Mouse (Mus musculus): Measurements from ENCODE around the gene Myadml2. TPM values are rescaled to one million over a fixed set of nuclear protein-coding genes. Genes with fewer than 3 reads are reported as not detected.
A peak's percentile ranks its signal among the peaks of the same experiment; 100 is the strongest.

Gene Myadml2
- polyA plus RNA-seq, 1 experiment, result 4.6 TPM

GRCm38 (mm10) chr11:120598990-120599549, 48.9 kb downstream of the Myadml2 start:
- TF ChIP-seq MYOG (IDR thresholded peaks at IDR 0.05; ENCODE audit: control insufficient read depth in 1 of 3, insufficient read depth in 1 of 3, insufficient read length in 2 of 3, low read depth in 2 of 3) (no peak), USF1 (IDR thresholded peaks at IDR 0.05; ENCODE audit: low read depth) (no peak), MAX (IDR thresholded peaks at IDR 0.05; ENCODE audit: low read depth) (no peak)
- Histone ChIP-seq H3ac (ENCODE audit: control insufficient read depth, insufficient read length) (peak overlapping the region; percentile 83), H3K4me2 (ENCODE audit: low read depth) (peak overlapping the region; percentile 100)

DNA sequence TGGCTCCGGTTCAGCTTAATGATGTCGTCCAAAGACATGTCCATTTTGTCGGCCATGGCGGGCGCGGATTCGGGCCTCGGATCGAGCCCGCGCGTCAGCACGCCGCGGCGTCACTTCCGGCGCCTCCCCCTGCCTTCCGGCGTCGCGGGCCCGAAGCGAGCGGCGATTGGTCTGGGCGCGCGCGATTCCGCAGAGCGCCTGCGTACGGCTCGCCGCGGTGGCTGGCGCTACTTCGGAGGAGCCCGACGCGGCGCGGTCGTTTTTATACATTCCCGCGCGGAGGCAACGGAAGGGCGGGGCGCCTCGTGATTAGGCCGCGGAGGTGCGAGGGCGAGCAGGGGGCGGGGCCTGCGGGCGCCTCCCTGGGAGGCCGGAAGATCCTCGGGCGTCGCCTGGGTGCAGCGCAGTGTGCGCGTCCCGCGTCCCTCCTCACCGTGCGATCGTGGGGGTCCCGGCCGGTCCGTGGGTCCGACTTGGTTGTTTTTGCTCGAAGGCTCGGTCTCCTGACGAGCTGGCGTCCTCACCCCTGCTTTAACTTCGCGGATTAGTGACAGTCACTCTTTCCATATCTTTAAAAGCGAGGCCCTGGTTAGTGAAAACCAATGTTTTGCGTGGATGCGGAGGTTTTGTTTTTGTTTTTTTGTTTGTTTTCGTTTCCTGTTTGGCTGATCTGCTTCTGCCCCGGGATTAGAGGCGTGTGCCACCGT, 49.5 kb downstream of the Myadml2 start, which contains the start of the genes Alyref and Anapc11:
Gene Alyref, minus strand, starts transcription at position 83 of the 707 bp plus-strand sequence.
Gene Anapc11, plus strand, starts transcription at position 139 of the 707 bp plus-strand sequence.
- TF ChIP-seq CEBPB (IDR thresholded peaks at IDR 0.05; ENCODE audit: insufficient read depth, poor library complexity, severe bottlenecking), result no peak
- TF ChIP-seq REST (IDR thresholded peaks at IDR 0.05; ENCODE audit: insufficient read depth, insufficient read length), result peak; percentile 40
- TF ChIP-seq TCF12 (IDR thresholded peaks at IDR 0.05; ENCODE audit: insufficient read depth, poor library complexity, severe bottlenecking), result no peak
- TF ChIP-seq E2F4 (IDR thresholded peaks at IDR 0.05; ENCODE audit: insufficient read depth), result peak; percentile 91
- TF ChIP-seq POLR2A (IDR thresholded peaks at IDR 0.05; ENCODE audit: insufficient read length, low read depth), result peak; percentile 96
- peak; percentile 87 for TF ChIP-seq MAX (IDR thresholded peaks at IDR 0.05; ENCODE audit: low read depth)
- peak; percentile 99 for TF ChIP-seq POLR2AphosphoS2 (IDR thresholded peaks at IDR 0.05; ENCODE audit: insufficient read length, low read depth)
- TF ChIP-seq TCF3 (IDR thresholded peaks at IDR 0.05; ENCODE audit: insufficient read length, low read depth), result no peak
- no peak for TF ChIP-seq MYOD1 (IDR thresholded peaks at IDR 0.05; ENCODE audit: control insufficient read depth in 1 of 3, insufficient read length in 2 of 3, low read depth in 2 of 3)
- TF ChIP-seq MYOG (IDR thresholded peaks at IDR 0.05; ENCODE audit: control insufficient read depth in 1 of 3, insufficient read depth in 1 of 3, insufficient read length in 2 of 3, low read depth in 2 of 3), result peak in 1 of 3 experiments; percentile 22
- peak; percentile 60 for TF ChIP-seq SRF (IDR thresholded peaks at IDR 0.05; ENCODE audit: control insufficient read depth, insufficient read length, low read depth)
- TF ChIP-seq USF1 (IDR thresholded peaks at IDR 0.05; ENCODE audit: low read depth), result no peak
- Histone ChIP-seq H3K27me3 (ENCODE audit: control insufficient read depth, insufficient read depth, insufficient read length) (no peaks in the 10 kb centered on the region), H3ac (ENCODE audit: control insufficient read depth, insufficient read length) (peak within 1 kb of the TSS; percentile 83), H3K79me2 (ENCODE audit: control insufficient read depth, insufficient read depth) (peaks cover 62% of the 10 kb centered on the region), H3K4me2 (ENCODE audit: low read depth) (peak within 1 kb of the TSS; percentile 100), H3K4me3 (peak within 1 kb of the TSS; percentile 57), H3K36me3 (ENCODE audit: control insufficient read depth, insufficient read depth) (peaks cover 43% of the 10 kb centered on the region)

More at GRCm38 (mm10) chr11:120598990-120599549, 48.9 kb downstream of the Myadml2 start:
- Histone ChIP-seq H3K36me3 (ENCODE audit: control insufficient read depth, insufficient read depth) (peaks cover 36% of the 10 kb centered on the region), H3K4me3 (peak overlapping the region; percentile 57), H3K27me3 (ENCODE audit: control insufficient read depth, insufficient read depth, insufficient read length) (no peaks in the 10 kb centered on the region), H3K79me2 (ENCODE audit: control insufficient read depth, insufficient read depth) (peaks cover 55% of the 10 kb centered on the region)

DNA sequence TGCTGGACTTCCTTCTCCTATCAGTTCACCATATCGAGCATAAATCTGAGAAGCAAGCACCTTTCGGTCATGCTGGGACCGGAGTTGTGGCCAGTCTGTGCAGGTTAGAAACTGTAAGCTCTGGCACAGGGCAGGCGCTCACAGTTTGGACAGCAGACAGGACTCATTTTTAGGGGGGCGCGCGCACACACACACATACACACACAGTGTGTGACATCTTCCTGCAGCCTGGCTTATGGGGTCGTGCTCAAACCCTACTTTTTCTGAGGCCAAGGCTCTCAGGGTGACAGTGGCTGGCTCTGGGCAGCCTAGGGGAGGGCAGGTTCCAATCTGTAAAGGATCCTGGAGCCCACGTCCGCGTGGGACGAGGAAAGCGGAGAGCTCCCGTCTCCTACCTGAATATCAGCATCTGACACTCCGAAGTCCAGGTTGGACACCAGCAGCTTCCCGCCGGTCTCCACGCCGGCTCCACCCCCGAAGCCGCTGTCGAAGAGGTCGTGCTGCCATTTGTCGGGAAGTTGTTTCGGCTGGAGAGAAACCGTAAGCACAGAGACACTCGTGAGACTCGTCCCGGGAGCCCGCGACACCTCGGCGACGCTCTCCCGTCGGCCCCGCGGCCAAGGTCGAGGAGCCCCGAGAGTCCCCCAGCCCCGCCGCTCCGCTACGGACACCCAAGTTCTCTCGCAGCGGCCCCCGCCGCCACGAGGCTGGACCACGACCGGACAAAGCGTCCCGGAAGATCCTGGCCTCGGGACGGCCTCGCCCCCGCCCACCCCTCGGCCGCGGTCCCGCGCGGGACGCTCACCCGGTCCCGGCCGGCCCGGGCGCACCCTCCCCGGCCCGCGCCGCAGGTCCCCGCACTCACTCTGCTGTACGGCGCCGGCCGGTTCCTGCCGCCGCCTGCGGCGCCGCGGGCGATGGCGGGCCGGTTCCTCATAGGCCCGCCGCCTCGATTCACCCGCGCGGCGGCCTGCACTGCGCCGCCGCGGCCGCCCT, 50.4 kb downstream of the Myadml2 start:
- H3K36me3 ChIP-seq (ENCODE audit: control insufficient read depth, insufficient read depth), result peaks cover 52% of the 10 kb centered on the region
- H3K4me3 ChIP-seq, result peak overlapping the region; percentile 57
- H3ac ChIP-seq (ENCODE audit: control insufficient read depth, insufficient read length), result peak overlapping the region; percentile 83
- no peaks in the 10 kb centered on the region for H3K27me3 ChIP-seq (ENCODE audit: control insufficient read depth, insufficient read depth, insufficient read length)
- TF ChIP-seq POLR2AphosphoS2 (IDR thresholded peaks at IDR 0.05; ENCODE audit: insufficient read length, low read depth), result no peak
- TF ChIP-seq USF1 (IDR thresholded peaks at IDR 0.05; ENCODE audit: low read depth), result no peak
- TF ChIP-seq MYOG (IDR thresholded peaks at IDR 0.05; ENCODE audit: control insufficient read depth in 1 of 3, insufficient read depth in 1 of 3, insufficient read length in 2 of 3, low read depth in 2 of 3), result no peak
- TF ChIP-seq SRF (IDR thresholded peaks at IDR 0.05; ENCODE audit: control insufficient read depth, insufficient read length, low read depth), result no peak
- peak in 1 of 3 experiments; percentile 1 for TF ChIP-seq MYOD1 (IDR thresholded peaks at IDR 0.05; ENCODE audit: control insufficient read depth in 1 of 3, insufficient read length in 2 of 3, low read depth in 2 of 3)
- no peak for TF ChIP-seq TCF3 (IDR thresholded peaks at IDR 0.05; ENCODE audit: insufficient read length, low read depth)
- TF ChIP-seq TCF12 (IDR thresholded peaks at IDR 0.05; ENCODE audit: insufficient read depth, poor library complexity, severe bottlenecking), result no peak
- peaks cover 71% of the 10 kb centered on the region for H3K79me2 ChIP-seq (ENCODE audit: control insufficient read depth, insufficient read depth)
- peak overlapping the region; percentile 96 for H3K4me2 ChIP-seq (ENCODE audit: low read depth)

Other genes starting within 250 kb of the Myadml2 start
- 61.8 TPM for gene Nploc4, start 210.4 kb downstream of the Myadml2 start, polyA plus RNA-seq (2012; fragmentation: generic; extraction: Trizol)
- gene Tspan10, start 205.5 kb downstream of the Myadml2 start, polyA plus RNA-seq (2012; fragmentation: generic; extraction: Trizol), result not detected
- gene Pde6g, start 194.7 kb downstream of the Myadml2 start, polyA plus RNA-seq (2012; fragmentation: generic; extraction: Trizol), result 0.18 TPM
- 17.4 TPM for gene Oxld1, start 190.1 kb downstream of the Myadml2 start, polyA plus RNA-seq (2012; fragmentation: generic; extraction: Trizol)
- 11.4 TPM for gene Ccdc137, start 190.0 kb downstream of the Myadml2 start, polyA plus RNA-seq (2012; fragmentation: generic; extraction: Trizol)
- gene Arl16, start 180.6 kb downstream of the Myadml2 start, polyA plus RNA-seq (2012; fragmentation: generic; extraction: Trizol), result 15.6 TPM
- gene Mrpl12, start 163.5 kb downstream of the Myadml2 start, polyA plus RNA-seq (2012; fragmentation: generic; extraction: Trizol), result 218 TPM
- 43.8 TPM for gene Slc25a10, start 156.3 kb downstream of the Myadml2 start, polyA plus RNA-seq (2012; fragmentation: generic; extraction: Trizol)
- gene Gcgr, start 117.5 kb downstream of the Myadml2 start, polyA plus RNA-seq (2012; fragmentation: generic; extraction: Trizol), result 0.05 TPM
- 237 TPM for gene Mcrip1, start 98.4 kb downstream of the Myadml2 start, polyA plus RNA-seq (2012; fragmentation: generic; extraction: Trizol)
- 1.0 TPM for gene Ppp1r27, start 97.0 kb downstream of the Myadml2 start, polyA plus RNA-seq (2012; fragmentation: generic; extraction: Trizol)
- gene P4hb, start 74.9 kb downstream of the Myadml2 start, polyA plus RNA-seq (2012; fragmentation: generic; extraction: Trizol), result 444 TPM
- gene Arhgdia, start 66.5 kb downstream of the Myadml2 start, polyA plus RNA-seq (2012; fragmentation: generic; extraction: Trizol), result 837 TPM
- 113 TPM for gene Alyref, start 49.8 kb downstream of the Myadml2 start, polyA plus RNA-seq (2012; fragmentation: generic; extraction: Trizol)
- 184 TPM for gene Anapc11, start 49.7 kb downstream of the Myadml2 start, polyA plus RNA-seq (2012; fragmentation: generic; extraction: Trizol)
- 0.32 TPM for gene Npb, start 39.7 kb downstream of the Myadml2 start, polyA plus RNA-seq (2012; fragmentation: generic; extraction: Trizol)
- 117 TPM for gene Pcyt2, start 30.2 kb downstream of the Myadml2 start, polyA plus RNA-seq (2012; fragmentation: generic; extraction: Trizol)
- 29.9 TPM for gene Sirt7, start 22.9 kb downstream of the Myadml2 start, polyA plus RNA-seq (2012; fragmentation: generic; extraction: Trizol)
- 43.1 TPM for gene Mafg, start 14.6 kb downstream of the Myadml2 start, polyA plus RNA-seq (2012; fragmentation: generic; extraction: Trizol)
- gene Pycr1, start 4.4 kb downstream of the Myadml2 start, polyA plus RNA-seq (2012; fragmentation: generic; extraction: Trizol), result 56.9 TPM
- 0.19 TPM for gene Notum, start 13.0 kb upstream of the Myadml2 start, polyA plus RNA-seq (2012; fragmentation: generic; extraction: Trizol)
- gene Aspscr1, start 24.8 kb upstream of the Myadml2 start, polyA plus RNA-seq (2012; fragmentation: generic; extraction: Trizol), result 65.9 TPM
- gene Cenpx, start 65.6 kb upstream of the Myadml2 start, polyA plus RNA-seq (2012; fragmentation: generic; extraction: Trizol), result 42.5 TPM
- 10.6 TPM for gene Lrrc45, start 65.8 kb upstream of the Myadml2 start, polyA plus RNA-seq (2012; fragmentation: generic; extraction: Trizol)
- gene Rac3, start 73.3 kb upstream of the Myadml2 start, polyA plus RNA-seq (2012; fragmentation: generic; extraction: Trizol), result 1.9 TPM
- 21.2 TPM for gene Dcxr, start 79.1 kb upstream of the Myadml2 start, polyA plus RNA-seq (2012; fragmentation: generic; extraction: Trizol)
- gene Cbr2, start 84.0 kb upstream of the Myadml2 start, polyA plus RNA-seq (2012; fragmentation: generic; extraction: Trizol), result 183 TPM
- 130 TPM for gene Hmga1b, start 114.6 kb upstream of the Myadml2 start, polyA plus RNA-seq (2012; fragmentation: generic; extraction: Trizol)
- gene Rfng, start 136.0 kb upstream of the Myadml2 start, polyA plus RNA-seq (2012; fragmentation: generic; extraction: Trizol), result 19.7 TPM
- 179 TPM for gene Gps1, start 136.1 kb upstream of the Myadml2 start, polyA plus RNA-seq (2012; fragmentation: generic; extraction: Trizol)
- 58.3 TPM for gene Dus1l, start 148.2 kb upstream of the Myadml2 start, polyA plus RNA-seq (2012; fragmentation: generic; extraction: Trizol)
- 226 TPM for gene Fasn, start 176.4 kb upstream of the Myadml2 start, polyA plus RNA-seq (2012; fragmentation: generic; extraction: Trizol)